Mouse (Mus musculus): ENCODE data around the gene Fthl17a. TPM values are rescaled to one million over a fixed set of nuclear protein-coding genes. Genes with fewer than 3 reads are reported as not detected.

Gene Fthl17a
- polyA plus RNA-seq (2014; fragmentation: Illumina TruSeq; extraction: RNeasy Lipid Tissue Mini Kit (QIAGEN cat#74804); ENCODE audit: low read depth, low replicate concordance): not detected

DNA sequence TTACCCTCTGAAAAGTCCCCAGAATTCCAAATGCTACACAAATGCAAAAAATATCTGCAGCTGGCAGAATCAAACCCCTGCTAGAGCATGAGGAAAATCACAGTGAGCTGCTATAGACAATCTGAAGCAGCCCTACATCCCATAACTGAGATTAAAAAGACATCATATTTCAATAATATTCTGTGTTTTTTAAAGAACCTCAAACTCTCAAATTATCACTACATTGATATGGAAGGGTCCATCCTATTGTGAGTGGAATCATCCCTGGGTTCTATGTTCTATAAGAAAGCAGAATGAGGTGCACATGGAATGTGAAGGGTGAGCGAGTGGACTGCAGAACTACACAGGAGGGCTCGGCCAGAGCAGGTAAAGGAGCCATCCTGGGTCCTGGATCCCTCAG is at the start of gene Fthl17a:
TSS of gene Fthl17a (plus strand) at position 301 of the 400 bp plus-strand sequence.

Data from heart, adult 10 weeks (tissue).